Mouse (Mus musculus): ENCODE results near the gene Tmbim4.
"Not testable (repeated sequence)": the region's sequence is repeated elsewhere in the genome, so short reads cannot be mapped to it uniquely, and the experiment has no call there.

Tmbim4 gene

DNA sequence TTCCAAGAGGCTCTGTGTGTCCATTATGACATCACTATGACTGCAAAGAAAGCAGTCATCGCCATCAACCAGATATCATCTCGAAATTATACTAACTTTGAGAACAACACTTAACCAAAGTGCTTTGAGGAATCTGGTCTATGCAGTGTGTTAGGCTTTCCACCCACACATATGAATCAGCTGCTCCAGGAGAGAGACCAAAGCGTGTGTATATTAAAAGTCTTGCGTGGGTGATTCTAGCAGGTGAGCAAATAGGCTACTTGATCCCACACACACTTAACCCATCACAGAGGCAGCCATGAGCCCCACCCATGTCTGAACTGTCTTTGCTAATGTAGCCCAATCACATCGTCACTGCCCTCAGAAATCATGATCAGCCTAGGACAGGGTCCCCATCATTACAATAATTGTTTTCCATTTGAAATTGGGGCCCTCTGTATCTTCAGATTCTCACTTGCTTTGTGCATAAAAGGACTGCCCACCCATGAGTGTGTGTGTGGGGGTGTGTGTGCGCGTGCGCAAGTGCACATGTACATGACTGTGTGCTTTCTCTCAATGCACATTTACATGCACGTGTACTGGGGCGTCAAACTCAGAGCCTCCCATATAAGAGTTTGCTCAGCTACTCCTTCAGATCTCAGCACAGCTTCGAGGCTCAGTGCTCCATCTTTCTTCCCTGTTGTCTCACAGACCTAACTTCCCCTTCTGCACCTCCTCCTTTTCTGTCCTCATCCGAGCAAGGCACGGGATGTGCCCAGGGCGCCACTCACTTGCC is 4.1 kb upstream of the Tmbim4 start:
- DNase-seq (ENCODE audit: low read depth, low spot score): peak; percentile 54

DNA sequence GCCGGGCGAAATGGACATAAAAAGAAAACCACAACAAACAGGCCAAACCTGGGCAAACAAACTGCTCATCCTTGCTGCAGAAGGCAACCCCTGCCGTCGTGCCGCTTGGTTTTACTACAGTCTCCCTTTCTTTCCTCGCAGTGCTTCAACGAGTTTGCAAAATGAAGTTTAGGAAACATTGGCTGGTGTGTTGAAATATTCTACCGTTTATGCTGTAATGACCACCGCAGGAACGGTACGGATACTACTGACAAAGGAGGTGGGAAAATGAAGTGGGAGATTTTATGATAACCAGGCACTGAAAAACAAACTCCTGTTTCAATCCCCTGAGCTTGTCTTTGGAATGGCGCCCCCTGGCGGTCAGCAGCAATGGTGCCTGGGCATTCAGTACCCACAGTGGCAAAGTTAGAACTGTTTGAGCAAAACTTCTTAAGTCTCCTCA is 592 bp downstream of the Tmbim4 start, which contains the start of gene Irak3:
Gene Irak3 (minus strand): TSS at position 170 of the 442 bp plus-strand sequence.
- peak; percentile 90 for DNase-seq (ENCODE audit: low read depth, low spot score)

DNA sequence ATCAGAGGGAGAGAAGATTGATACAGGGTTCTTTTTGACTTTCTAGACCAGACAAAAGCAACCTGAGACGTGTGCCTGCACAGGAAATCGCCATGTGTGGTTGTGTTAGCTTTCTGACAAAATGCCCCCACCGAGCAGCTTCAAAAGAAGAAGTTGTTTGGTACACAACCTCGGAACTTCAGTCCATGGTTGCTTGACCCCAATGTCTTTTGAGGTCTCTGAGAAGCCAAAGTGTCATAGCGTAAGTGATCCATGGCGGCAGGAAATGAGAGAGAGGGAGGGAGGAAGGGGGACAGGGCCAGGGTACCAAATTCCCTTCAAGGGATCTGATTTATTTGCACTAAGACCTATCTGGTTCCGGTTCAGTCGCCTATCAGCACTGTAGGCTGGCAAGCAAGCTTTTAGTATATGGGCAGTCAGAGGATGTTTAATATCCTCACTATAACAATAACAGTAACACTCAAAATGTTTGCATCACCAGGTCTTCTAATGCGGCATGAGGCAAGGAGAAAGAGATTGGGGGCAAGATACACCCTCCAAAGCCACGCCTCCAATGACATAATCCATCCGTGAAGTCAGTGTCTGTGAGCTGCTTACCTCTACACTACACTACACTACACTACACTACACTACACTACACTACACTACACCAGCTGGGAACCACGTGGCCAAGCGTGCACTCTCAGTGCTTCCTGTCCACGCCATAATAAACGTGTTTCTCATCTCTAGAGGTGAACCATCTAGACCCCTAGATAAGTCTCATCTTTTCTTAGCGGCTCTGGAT is 1.3 kb downstream of the Tmbim4 start:
- no peak for DNase-seq (ENCODE audit: low read depth, low spot score)

DNA sequence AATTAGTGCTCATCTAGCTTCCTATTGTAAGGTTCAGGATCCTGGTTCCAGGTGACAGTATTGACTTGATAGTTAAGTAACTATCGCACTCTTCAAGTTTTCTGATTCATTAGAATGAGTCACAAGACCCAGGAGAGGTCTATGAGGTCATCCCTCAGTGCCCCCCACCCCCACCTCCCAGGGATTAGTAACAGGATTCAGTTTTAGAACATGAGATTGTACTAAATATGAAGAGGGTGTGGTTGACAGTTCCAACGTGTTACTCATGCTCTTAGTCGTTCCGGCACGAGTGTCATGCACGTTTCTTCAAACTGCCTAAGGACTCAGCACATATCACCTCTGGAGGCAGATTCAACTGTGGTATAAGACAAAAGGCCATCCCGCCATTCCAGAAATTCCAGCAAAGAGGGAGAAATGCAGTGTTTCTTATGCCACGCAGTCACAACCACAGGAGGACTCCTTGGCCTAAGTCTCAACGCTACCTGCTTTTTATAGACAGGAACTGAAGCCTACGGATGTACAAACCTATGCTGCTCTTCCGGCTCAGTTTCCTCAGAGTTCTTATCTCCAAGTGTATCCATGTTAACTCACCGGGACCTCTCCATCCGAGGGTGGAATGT is 3.3 kb downstream of the Tmbim4 start:
- no peak for DNase-seq (ENCODE audit: low read depth, low spot score)

DNA sequence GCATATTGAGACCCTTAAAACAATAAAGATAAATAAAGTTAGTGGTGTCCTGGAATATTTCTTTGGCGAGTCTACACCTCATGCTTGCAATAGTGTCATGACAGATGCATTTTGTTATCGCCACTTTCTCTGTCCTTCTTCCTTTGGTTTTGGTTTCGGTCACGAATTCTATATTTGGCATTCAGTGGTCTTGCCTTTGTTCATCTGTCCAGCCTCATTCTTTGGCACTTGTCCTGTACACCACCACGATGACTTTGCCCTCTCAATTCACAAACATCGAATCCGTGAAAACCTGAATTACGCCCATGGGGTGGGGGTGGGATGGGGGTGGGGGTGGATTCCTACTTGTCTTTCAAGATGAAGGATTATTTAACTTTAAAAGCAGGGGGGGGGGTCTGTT is 6.6 kb downstream of the Tmbim4 start:
- DNase-seq (ENCODE audit: low read depth, low spot score): no peak

DNA sequence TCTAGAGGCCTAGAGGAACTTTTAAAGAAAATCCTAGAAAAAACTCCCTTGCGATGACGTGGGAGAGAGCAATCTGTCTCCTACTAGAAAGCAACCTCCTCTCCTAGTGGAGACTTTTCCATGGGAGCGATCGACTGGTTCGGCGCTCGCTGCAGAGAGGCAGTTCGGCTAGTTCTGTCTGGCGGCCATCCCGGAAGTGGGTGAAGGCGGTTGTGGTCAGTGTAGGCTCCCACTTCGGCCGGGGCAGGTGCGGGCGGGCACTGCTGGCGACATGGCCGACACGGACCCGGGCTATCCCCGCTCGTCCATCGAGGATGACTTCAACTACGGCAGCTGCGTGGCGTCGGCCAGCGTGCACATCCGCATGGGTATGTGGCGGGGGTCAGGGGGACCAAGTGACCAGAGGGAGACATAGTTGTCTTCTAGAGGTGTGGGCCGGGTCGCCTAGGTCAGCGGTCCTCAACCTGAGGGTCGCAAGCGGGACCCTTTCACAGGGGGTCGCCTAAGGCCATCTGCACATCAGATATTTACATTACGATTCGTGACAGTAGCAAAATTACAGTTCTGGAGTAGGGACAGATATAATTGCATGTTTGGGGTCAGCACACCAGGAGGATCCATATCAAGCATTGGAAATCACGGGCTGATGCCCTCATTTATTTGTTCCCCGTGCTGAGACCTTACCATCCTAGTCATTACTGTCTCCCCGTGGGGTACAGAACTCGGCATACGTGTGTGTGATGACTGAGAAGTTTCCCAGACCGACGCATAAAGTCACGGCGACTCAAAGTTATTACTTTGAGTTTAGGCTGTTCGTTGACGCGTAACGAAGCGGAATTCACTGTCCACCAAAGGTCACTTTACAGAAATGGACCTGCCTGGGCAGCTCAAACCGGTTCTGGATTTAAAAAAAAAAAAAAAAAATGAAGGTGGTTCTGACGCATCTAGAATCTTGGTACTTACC is 7.5 kb downstream of the Tmbim4 start:
- DNase-seq (ENCODE audit: low read depth, low spot score): peak; percentile 69

DNA sequence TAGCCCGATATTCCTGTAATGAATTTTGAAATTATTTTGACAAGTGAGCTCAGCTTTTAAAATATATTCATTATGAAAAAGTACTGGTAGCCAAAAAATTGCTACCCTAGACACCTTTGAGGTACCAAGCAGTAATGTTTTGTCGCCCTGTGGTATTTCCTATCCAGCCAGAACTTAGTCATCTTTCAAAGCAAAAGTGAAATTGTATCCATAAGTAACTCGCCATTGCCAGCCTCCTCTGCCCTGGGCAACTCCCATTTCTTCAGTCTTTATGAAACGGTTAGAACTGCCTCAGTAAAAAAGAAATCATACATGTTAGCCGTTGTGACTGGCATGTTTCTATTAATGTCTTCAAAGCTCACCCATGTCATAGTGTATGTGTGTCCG is 8.1 kb downstream of the Tmbim4 start:
- DNase-seq (ENCODE audit: low read depth, low spot score): peak; percentile 55

DNA sequence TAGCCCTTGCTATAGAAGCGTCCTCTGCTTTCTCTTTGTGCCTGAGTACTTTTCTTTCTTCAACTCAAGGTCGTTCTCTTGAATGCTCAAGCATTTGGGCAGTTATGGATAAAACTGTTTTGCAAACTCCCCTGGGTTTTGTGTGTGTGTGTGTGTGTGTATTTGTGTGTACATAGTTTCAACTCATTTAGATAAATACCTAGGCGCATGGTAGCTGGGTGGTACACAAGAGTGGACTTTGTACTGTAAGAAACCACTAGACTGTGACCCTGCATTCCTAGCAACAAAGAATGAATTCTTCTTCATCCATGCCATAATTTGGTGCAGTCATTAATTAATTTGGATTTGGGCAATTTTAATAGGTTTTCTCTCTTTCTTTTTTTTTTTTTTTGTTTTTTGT is 8.7 kb downstream of the Tmbim4 start:
- DNase-seq (ENCODE audit: low read depth, low spot score): no peak

DNA sequence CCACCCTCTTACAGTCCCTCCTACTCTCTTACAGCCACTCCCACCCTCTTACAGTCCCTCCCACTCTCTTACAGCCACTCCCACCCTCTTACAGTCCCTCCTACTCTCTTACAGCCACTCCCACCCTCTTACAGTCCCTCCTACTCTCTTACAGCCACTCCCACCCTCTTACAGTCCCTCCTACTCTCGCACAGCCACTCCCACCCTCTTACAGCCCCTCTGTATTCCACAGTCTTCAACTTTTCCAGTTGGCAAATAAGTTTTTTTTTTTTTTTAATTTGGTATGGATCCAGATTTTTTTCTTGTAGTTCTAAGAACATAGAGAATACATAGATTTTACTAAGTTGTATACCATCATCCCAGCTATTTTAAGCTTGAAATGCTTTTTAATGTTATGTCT is 15.7 kb downstream of the Tmbim4 start:
- not testable (repeated sequence) for DNase-seq (ENCODE audit: low read depth, low spot score)

DNA sequence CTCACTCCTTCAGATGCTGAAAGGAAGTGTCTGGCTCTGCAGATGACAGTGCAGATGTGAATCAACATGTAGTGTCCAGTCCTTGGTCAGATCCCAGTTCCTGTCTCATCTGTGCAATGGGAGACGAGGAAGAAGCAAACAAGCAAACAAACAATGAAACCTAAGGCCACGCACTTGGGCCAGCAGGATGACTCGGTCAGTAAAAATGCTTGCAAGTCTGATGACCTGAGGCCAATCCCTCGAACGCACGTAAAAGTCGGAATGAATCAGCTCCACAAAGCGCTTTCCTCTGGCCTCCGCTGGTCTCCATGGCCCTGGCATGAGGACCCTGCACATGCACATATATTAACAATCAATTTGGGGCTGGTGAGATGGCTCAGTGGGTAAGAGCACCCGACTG is 17.6 kb downstream of the Tmbim4 start:
- no peak for DNase-seq (ENCODE audit: low read depth, low spot score)

DNA sequence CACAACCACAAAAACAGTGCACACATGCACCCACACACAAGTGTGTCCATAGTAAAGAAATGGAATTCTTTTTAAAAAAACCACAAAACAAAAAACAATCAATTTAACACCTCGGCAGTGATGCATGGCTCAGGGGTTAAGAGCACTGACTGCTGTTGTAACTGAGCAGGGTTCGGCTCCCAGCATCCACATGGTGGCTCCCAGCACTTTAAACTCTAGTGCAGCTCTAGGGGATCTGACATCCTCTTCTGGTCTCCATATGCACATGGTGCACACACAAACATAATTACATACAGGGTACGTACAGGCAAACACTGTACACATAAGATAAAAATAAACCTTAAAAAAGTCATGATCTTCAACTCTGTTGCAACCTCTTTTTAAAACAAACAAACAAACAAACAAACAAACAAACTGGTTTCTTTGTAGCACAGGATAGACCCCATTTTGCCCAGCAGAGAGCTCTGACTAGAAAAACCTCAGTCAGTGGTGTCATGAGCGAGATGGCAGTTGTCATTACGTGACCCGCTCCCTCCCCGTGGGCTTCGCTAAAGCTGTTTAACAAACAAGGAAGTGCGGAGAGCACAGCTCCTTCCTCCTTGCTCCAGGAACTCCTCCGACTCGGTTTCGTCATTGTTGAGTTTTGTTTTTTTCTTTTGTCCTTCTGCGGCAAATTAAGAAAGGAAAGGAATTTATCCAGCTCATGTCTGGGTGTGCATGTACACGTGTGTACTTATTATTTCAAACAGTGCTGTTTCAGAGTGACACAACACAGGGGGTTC is 18.4 kb downstream of the Tmbim4 start:
- DNase-seq (ENCODE audit: low read depth, low spot score): peak; percentile 59

DNA sequence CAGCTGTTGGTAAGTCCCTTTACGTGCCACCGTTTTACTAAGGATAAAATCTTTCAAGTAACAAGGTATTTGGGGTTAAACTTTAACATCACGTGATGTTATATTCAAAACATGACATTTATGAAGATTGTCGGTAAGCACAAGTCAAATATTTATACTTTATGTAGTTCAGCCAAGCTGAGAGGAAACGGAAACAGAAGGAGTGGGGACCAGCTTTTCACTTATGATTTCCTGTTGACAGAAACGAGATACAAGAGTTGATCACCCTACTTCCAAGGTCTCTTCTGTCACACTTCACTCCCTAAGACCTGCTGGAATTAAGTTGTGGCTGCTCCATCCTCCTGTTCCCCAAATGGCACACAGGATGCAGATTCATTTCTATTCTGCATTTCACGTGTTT is 19.4 kb downstream of the Tmbim4 start:
- peak; percentile 59 for DNase-seq (ENCODE audit: low read depth, low spot score)

DNA sequence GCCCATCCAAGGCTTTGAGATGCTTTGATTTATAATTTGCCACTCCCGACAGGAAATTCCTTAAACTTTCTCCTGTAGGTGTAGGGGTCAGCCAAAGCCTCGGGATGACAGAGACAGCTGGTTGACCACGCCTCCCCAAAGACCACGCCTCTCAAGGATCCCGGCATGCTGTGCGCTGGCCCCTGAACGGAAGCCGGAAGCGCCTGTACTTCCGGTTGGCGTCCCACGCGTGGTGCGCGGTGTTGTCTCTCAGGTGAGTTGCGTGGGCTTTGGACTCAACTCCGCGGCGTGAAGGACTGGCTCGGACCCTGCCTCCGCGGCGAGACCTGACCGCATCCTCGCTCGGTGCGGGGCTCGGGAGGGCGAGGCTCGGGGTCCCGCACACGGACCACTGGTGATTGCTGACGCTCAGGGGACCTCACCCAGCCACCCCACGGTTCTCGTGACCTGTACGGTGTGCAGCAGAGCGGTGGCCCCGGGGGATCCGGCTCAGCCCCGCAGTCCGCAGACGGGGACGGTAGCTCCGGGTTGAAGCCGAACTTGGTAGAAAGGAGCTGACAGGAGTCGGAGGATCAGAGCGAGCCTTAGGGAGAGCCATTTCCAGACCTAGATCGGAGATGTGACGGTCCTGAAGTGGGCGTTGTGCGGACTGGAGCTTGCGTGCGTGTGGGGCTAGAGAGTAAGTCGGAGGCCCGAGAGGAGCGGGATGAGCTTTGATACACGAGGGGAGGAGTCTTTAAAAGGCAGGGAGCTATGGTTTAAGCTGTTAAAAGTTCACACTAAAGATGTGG is 25.7 kb downstream of the Tmbim4 start, which contains the start of gene Llph:
Gene Llph (plus strand): TSS at position 200 of the 791 bp plus-strand sequence.
- DNase-seq (ENCODE audit: low read depth, low spot score): peak; percentile 92

DNA sequence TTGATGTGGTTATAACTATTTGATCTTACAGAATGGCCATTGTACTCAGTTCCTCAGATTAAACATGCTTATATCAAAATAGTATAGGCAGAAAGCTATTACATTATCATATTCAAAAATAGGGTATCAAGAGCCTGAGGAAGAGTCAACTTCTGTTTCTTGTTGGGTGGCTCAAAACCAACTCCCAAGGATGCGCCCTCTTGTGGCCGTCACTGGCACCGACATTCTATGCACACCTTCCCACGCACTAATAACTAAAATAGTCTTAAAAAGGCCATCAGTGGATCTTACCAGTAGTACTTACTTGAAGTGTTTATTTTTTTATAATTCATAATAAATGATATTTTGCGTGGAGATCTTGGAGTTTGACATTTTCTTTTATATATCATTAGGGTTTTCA is 30.3 kb downstream of the Tmbim4 start:
- peak; percentile 89 for DNase-seq (ENCODE audit: low read depth, low spot score)

DNA sequence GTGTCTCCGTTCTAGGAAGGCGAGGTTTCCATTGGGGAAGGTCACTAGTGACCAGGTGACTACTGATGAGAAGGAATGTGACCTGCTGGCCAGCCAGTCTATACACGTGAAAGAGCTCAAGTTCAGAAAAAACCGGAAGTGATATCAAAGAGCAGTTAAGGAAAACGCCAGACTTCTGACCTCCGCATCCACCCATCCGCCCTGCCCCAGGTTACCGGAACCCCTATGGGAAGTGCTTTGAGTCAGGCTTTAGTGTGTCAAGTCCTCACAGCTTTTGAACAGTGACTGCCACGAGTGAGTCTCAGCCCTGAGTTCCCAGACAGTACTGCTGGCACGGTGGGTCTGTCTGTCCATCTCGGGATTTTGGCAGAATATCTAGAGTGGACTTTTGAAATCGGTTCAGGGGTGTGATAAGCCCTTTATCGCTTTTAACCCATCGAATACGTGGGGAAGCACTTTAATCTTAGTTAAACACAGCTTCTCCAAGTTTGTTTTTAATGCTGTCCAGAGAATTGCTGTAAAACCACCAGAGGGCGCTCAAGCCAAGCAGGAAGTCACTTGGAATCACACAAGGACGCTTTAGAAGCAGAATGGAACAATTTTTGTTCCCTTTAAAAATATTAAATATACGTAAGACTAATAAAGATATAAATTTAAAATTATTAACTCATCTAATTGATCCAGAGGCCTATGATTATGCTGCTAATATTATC is 32.4 kb downstream of the Tmbim4 start:
- DNase-seq (ENCODE audit: low read depth, low spot score): peak; percentile 82

DNA sequence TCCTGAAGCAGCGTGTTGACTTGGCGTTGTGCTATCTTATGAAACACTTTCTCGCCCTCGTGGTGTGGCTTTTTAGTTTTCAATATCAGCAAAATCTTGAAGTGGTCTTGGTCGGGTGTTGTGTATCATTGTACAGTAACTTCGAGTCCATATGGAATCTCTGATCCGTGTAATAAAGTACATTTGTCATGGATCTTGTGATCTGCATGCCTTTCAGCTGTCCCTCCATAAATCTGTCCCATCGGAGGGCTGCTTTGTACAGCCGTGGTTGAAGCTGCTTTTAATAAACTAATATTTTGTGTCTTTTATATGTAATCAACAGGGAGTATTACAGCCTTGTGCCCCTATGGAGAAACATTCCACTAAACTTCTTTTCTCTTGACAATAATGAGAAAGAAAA is 35.5 kb downstream of the Tmbim4 start:
- DNase-seq (ENCODE audit: low read depth, low spot score): no peak

DNA sequence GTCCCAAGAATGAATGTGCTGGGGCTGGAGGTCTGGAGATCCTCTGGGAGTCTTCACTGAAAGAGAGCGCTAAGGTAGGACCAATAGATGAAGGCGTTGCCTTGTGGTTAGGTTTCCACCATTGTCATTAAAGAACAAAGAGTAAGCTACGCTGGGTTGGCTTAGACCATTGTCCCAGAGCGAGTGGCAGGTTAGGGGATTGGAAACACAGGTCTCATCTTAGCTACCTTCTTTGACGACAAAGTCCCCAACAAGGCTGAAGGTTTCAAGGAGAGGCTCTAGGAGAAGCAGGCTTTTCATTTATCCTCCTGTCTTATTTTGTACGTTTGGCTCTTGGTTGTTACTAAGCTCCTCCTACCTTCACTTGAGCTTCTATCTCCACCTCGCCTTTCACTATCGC is 36.9 kb downstream of the Tmbim4 start:
- DNase-seq (ENCODE audit: low read depth, low spot score): no peak

DNA sequence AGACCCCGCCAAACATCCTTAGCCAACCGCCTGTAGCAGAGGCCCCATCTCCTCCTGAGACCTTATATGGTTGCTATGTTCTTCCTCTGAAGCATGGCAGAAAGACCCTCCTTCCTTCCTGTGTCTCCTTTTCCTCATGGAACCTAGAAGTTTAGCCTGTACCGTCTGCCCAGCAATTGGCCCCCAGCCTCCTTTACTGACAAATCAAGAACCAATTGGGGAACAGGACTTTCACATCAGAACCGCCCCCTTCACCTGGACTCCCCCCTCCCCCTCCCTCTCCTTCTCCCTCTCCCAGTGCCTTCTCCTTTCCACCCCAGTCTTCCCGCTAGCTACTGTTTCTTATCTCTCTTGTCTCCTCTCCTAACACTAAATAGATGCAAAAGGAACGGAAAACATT is 38.1 kb downstream of the Tmbim4 start:
- DNase-seq (ENCODE audit: low read depth, low spot score): no peak

DNA sequence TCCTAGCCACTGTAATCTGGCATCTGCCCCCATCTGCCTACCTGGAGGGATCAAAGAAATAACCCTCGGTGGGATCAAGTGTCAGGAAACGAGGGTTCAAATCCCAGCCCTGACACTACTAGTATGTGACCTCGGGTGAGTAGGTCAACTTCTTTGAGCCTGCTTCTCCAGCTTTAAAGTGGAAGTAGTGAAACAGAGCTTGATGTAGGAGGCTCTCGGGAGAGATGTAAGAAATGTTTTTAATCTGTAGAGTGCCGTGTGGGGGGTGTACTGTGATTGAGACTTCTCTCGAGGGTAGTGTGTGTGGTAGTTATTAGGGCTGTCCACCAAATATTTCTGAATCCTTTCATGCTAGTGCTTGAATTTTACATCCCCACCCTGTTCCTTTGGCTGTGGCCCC is 41.0 kb downstream of the Tmbim4 start:
- DNase-seq (ENCODE audit: low read depth, low spot score): no peak

All from CD4-positive, CD25-positive, alpha-beta regulatory T cell, adult 2 months (primary cell).